Mouse (Mus musculus) cerebellum, postnatal 25 days (tissue): ENCODE results near the gene Safb.

Source experiments
- DNase-seq, 2 experiments: peaks; one replicate each; pipeline ENCODE4 v3.0.0; 2021; ENCODE audit warnings: mixed read lengths in 2 of 2

Safb gene

GRCm38 (mm10) chr17:56584257-56585130, at the start of gene Safb, which contains the start of gene Safb2:
TSS of gene Safb (plus strand) at chr17:56584825.
TSS of gene Safb2 (minus strand) at chr17:56584585.
- DNase-seq = peak; percentile 100

GRCm38 (mm10) chr17:56536192-56536591, 48.4 kb upstream of the Safb start:
- DNase-seq = peak; percentile 38 to 44

GRCm38 (mm10) chr17:56536874-56537273, 47.8 kb upstream of the Safb start:
- no peak for DNase-seq

- peak; percentile 37 to 59 for DNase-seq
These were observed 46.7 kb upstream of the Safb start for GRCm38 (mm10) chr17:56537912-56538311.

GRCm38 (mm10) chr17:56540562-56540975, 44.1 kb upstream of the Safb start:
- DNase-seq = no peak

- no peak for DNase-seq
These were observed 41.9 kb upstream of the Safb start for GRCm38 (mm10) chr17:56542736-56543135.

GRCm38 (mm10) chr17:56543684-56544224, 40.9 kb upstream of the Safb start:
- DNase-seq = no peak

GRCm38 (mm10) chr17:56544699-56545387, 39.8 kb upstream of the Safb start:
- no peak for DNase-seq

GRCm38 (mm10) chr17:56545945-56546344, 38.7 kb upstream of the Safb start:
- no peak for DNase-seq

GRCm38 (mm10) chr17:56546576-56546975, 38.0 kb upstream of the Safb start:
- no peak for DNase-seq

- DNase-seq = peak; percentile 87 to 91
These were observed 37.3 kb upstream of the Safb start for GRCm38 (mm10) chr17:56547116-56547845.

- DNase-seq = peak; percentile 14 to 33
These were observed 36.6 kb upstream of the Safb start for GRCm38 (mm10) chr17:56547846-56548604.

- DNase-seq = peak; percentile 6 to 11
These were observed 36.0 kb upstream of the Safb start for GRCm38 (mm10) chr17:56548605-56549105.

GRCm38 (mm10) chr17:56550784-56551475, 33.7 kb upstream of the Safb start:
- peak; percentile 27 to 40 for DNase-seq

- peak in 1 of 2 experiments; percentile 11 for DNase-seq
These were observed 32.6 kb upstream of the Safb start for GRCm38 (mm10) chr17:56551841-56552581.

- DNase-seq = peak; percentile 84 to 85
These were observed 31.8 kb upstream of the Safb start for GRCm38 (mm10) chr17:56552781-56553363.

- no peak for DNase-seq
These were observed 30.5 kb upstream of the Safb start, which contains the start of gene Gm20219 for GRCm38 (mm10) chr17:56554122-56554551. TSS of gene Gm20219 (minus strand) at chr17:56554387.

GRCm38 (mm10) chr17:56558448-56558847, 26.2 kb upstream of the Safb start:
- DNase-seq = peak; percentile 76 to 82

GRCm38 (mm10) chr17:56559386-56559785, 25.2 kb upstream of the Safb start:
- DNase-seq = no peak

- no peak for DNase-seq
These were observed 24.5 kb upstream of the Safb start for GRCm38 (mm10) chr17:56560131-56560530.
